Mouse (Mus musculus) E14TG2a.4 (cell line): ENCODE results near the gene Stra6l.

Source experiments
- CTCF ChIP-seq: conservative IDR thresholded peaks from 2 replicates; pipeline ENCODE4 v1.5.1; 2014; ENCODE audit warnings: low read length
- NANOG ChIP-seq: IDR thresholded peaks from 2 replicates; pipeline ENCODE4 v1.6.1; 2014; ENCODE audit warnings: borderline replicate concordance, low read length, mixed read lengths
- POU5F1 ChIP-seq: IDR thresholded peaks from 2 replicates; pipeline ENCODE4 v1.6.1; 2014; ENCODE audit warnings: low read length, borderline replicate concordance

- no peak for TF ChIP-seq CTCF
- TF ChIP-seq POU5F1 = no peak
- no peak for TF ChIP-seq NANOG
Measured at GRCm38 (mm10) chr4:45928561-45928960, 80.1 kb downstream of the Stra6l start.
